Mouse (Mus musculus): ENCODE results near the gene Hnrnph2. TPM values are rescaled to one million over a fixed set of nuclear protein-coding genes. Genes with fewer than 3 reads are reported as not detected.
A peak's percentile ranks its signal among the peaks of the same experiment; 100 is the strongest.

Gene Hnrnph2
- polyA plus RNA-seq, 1 experiment, result 15.9 TPM

DNA sequence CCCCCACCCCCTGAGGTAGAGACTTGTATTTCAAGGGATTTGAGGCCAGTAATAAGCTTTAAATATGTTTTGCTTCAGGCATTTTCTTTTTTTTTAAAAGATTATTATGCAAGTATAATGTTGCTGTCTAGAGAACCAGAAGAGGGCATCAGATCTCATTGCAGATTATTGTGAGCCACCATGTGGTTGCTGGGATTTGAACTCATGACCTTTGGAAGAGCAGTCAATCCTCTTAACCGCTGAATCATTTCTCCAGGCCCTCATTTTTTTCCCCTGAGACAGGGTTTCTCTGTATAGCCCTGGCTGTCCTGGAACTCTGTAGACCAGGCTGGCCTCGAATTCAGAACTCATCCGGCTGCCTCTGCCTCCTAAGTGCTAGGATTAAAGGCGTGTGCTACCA is 12.7 kb upstream of the Hnrnph2 start:
- Histone ChIP-seq H3K27ac (ENCODE audit: control insufficient read depth, insufficient read depth, low read length) (no peak overlapping the region), H3K27me3 (ENCODE audit: control insufficient read depth, insufficient read depth, low read length) (no peaks in the 10 kb centered on the region), H3K36me3 (ENCODE audit: control insufficient read depth, insufficient read depth, low read length) (no peaks in the 10 kb centered on the region), H3K4me1 (replicated peaks; ENCODE audit: control insufficient read depth, insufficient read depth, low read length) (peaks cover 4% of the 10 kb centered on the region; the same call in 1 of the 2 replicates), H3K4me3 (ENCODE audit: control insufficient read depth, insufficient read depth, low read length) (no peak overlapping the region)
- TF ChIP-seq POLR2A (IDR thresholded peaks at IDR 0.05; ENCODE audit: control insufficient read depth, extremely low read depth, insufficient read depth, low read length, poor library complexity), result no peak
- TF ChIP-seq CTCF (IDR thresholded peaks at IDR 0.05; ENCODE audit: borderline replicate concordance, control insufficient read depth, extremely low read depth, insufficient read depth, low read length, poor library complexity), result no peak
- 97% methylated on average over 4 of the region's 4 CpGs for WGBS
- no peak for DNase-seq

- no peak overlapping the region for H3K4me3 ChIP-seq (ENCODE audit: control insufficient read depth, insufficient read depth, low read length)
- TF ChIP-seq POLR2A (IDR thresholded peaks at IDR 0.05; ENCODE audit: control insufficient read depth, extremely low read depth, insufficient read depth, low read length, poor library complexity), result no peak
- no peak for DNase-seq
- no peaks in the 10 kb centered on the region for H3K36me3 ChIP-seq (ENCODE audit: control insufficient read depth, insufficient read depth, low read length)
- H3K4me1 ChIP-seq (replicated peaks; ENCODE audit: control insufficient read depth, insufficient read depth, low read length), result peaks cover 4% of the 10 kb centered on the region; the same call in 1 of the 2 replicates
- WGBS, result 92% methylated on average over 3 of the region's 3 CpGs
- H3K27ac ChIP-seq (ENCODE audit: control insufficient read depth, insufficient read depth, low read length), result no peak overlapping the region
- H3K27me3 ChIP-seq (ENCODE audit: control insufficient read depth, insufficient read depth, low read length), result no peaks in the 10 kb centered on the region
These were observed 12.0 kb upstream of the Hnrnph2 start for GRCm38 (mm10) chrX:134588997-134589396.

DNA sequence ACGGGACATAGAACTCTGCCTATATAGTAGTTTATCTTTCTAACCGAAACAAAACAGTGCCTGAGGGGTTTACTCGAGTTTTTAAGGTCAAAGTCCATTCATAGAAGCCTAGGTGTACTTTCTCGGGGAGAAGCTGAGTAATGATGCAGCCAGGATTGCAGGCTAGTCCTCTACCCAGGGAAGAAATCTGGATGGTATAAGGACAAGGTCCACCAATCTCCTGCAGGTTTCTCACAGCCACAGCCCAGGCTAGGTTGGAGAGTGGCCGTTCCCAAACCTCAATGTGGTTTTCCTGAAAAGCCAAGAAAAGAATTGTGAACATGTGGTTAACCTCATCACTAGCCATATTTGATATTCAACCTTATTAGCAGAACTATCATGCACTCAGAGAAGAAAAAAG is 11.1 kb upstream of the Hnrnph2 start:
- no peak for DNase-seq
- 0 out of 2 replicates have a peak, but pooled peaks cover 4% of the 10 kb centered on the region for H3K4me1 ChIP-seq (replicated peaks; ENCODE audit: control insufficient read depth, insufficient read depth, low read length)
- TF ChIP-seq POLR2A (IDR thresholded peaks at IDR 0.05; ENCODE audit: control insufficient read depth, extremely low read depth, insufficient read depth, low read length, poor library complexity) (no peak), CTCF (IDR thresholded peaks at IDR 0.05; ENCODE audit: borderline replicate concordance, control insufficient read depth, extremely low read depth, insufficient read depth, low read length, poor library complexity) (no peak)
- no peak overlapping the region for H3K4me3 ChIP-seq (ENCODE audit: control insufficient read depth, insufficient read depth, low read length)
- WGBS, result 35% methylated on average over 5 of the region's 5 CpGs
- no peak overlapping the region for H3K27ac ChIP-seq (ENCODE audit: control insufficient read depth, insufficient read depth, low read length)
- no peaks in the 10 kb centered on the region for H3K36me3 ChIP-seq (ENCODE audit: control insufficient read depth, insufficient read depth, low read length)
- H3K27me3 ChIP-seq (ENCODE audit: control insufficient read depth, insufficient read depth, low read length), result no peaks in the 10 kb centered on the region

- Histone ChIP-seq H3K4me1 (replicated peaks; ENCODE audit: control insufficient read depth, insufficient read depth, low read length) (peaks cover 6% of the 10 kb centered on the region), H3K36me3 (ENCODE audit: control insufficient read depth, insufficient read depth, low read length) (no peaks in the 10 kb centered on the region), H3K4me3 (ENCODE audit: control insufficient read depth, insufficient read depth, low read length) (no peak overlapping the region), H3K27me3 (ENCODE audit: control insufficient read depth, insufficient read depth, low read length) (no peaks in the 10 kb centered on the region), H3K27ac (ENCODE audit: control insufficient read depth, insufficient read depth, low read length) (no peak overlapping the region)
- DNase-seq, result no peak
- TF ChIP-seq POLR2A (IDR thresholded peaks at IDR 0.05; ENCODE audit: control insufficient read depth, extremely low read depth, insufficient read depth, low read length, poor library complexity), result no peak
- TF ChIP-seq CTCF (IDR thresholded peaks at IDR 0.05; ENCODE audit: borderline replicate concordance, control insufficient read depth, extremely low read depth, insufficient read depth, low read length, poor library complexity), result no peak
- 8% methylated on average over 10 of the region's 10 CpGs for WGBS
These were observed 935 bp upstream of the Hnrnph2 start for GRCm38 (mm10) chrX:134599922-134600565.

DNA sequence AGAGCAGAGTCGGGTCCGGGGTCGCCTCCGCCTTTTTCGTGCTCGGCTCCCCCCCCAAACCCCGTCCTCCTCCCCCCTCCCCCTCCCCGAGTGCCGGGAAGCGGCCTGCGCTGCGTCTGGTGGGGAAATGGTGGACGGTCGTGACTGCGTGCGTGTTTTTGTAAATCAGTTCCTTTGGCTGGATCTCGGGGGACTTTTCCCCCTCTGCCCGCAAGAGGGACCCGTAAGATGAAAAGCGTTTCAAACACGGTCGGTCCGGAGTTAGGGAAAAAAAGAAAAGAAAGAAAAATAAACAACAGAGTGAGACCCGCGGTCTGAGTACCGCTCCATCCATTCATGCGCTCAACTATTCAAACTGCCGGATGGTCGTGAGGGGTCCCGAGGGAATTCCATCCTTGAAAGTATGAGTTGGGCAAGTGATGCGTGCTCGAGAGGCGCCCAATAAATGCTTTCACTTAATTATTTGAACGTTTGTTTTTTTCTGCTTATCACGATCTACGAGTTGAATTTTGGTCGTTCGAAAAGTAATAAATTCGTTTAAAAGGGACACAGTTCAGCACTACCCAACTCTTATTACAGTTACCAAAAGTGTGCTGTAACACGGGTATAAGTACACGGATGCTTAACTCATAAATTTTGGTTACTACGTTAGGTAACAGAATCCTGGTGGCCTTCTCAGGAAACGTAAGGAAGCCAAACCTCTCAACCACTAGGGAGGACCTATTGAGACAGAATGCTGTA is 571 bp downstream of the Hnrnph2 start:
- DNase-seq, result no peak
- TF ChIP-seq CTCF (IDR thresholded peaks at IDR 0.05; ENCODE audit: borderline replicate concordance, control insufficient read depth, extremely low read depth, insufficient read depth, low read length, poor library complexity) (no peak), POLR2A (IDR thresholded peaks at IDR 0.05; ENCODE audit: control insufficient read depth, extremely low read depth, insufficient read depth, low read length, poor library complexity) (no peak)
- under 1% methylated on average over 40 of the region's 43 CpGs for WGBS
- Histone ChIP-seq H3K27me3 (ENCODE audit: control insufficient read depth, insufficient read depth, low read length) (no peaks in the 10 kb centered on the region), H3K4me3 (ENCODE audit: control insufficient read depth, insufficient read depth, low read length) (peak overlapping the region; percentile 92), H3K36me3 (ENCODE audit: control insufficient read depth, insufficient read depth, low read length) (no peaks in the 10 kb centered on the region), H3K4me1 (replicated peaks; ENCODE audit: control insufficient read depth, insufficient read depth, low read length) (peaks cover 6% of the 10 kb centered on the region), H3K27ac (ENCODE audit: control insufficient read depth, insufficient read depth, low read length) (peak overlapping the region; percentile 97)

DNA sequence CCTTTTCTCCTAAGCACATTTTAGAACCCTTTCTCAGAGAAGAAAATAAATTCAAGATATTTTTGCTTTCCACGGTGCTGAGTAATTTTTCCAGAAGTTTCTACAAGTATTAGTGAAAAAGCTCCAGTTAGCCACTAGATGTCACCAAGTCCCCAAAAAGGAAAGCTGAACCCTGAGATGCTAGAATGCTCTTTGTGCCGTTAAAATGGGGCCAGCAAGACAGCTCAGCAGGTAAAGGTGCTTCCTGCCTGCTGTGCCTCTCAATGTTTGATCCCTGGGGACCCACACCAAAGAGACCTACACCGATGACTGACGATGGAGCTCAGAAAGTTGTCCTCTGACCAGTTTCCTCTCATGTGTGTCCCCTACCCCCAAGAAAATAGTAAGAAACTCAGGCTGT is 8.5 kb downstream of the Hnrnph2 start:
- Histone ChIP-seq H3K27ac (ENCODE audit: control insufficient read depth, insufficient read depth, low read length) (no peak overlapping the region), H3K4me1 (replicated peaks; ENCODE audit: control insufficient read depth, insufficient read depth, low read length) (peaks cover 6% of the 10 kb centered on the region), H3K27me3 (ENCODE audit: control insufficient read depth, insufficient read depth, low read length) (no peaks in the 10 kb centered on the region), H3K4me3 (ENCODE audit: control insufficient read depth, insufficient read depth, low read length) (no peak overlapping the region), H3K36me3 (ENCODE audit: control insufficient read depth, insufficient read depth, low read length) (0 out of 2 replicates have a peak, but pooled peaks cover 4% of the 10 kb centered on the region)
- peak; percentile 9 for DNase-seq
- 6% methylated on average over 4 of the region's 4 CpGs for WGBS
- no peak for TF ChIP-seq CTCF (IDR thresholded peaks at IDR 0.05; ENCODE audit: borderline replicate concordance, control insufficient read depth, extremely low read depth, insufficient read depth, low read length, poor library complexity)
- TF ChIP-seq POLR2A (IDR thresholded peaks at IDR 0.05; ENCODE audit: control insufficient read depth, extremely low read depth, insufficient read depth, low read length, poor library complexity), result no peak

All from thymus, adult 2 months (tissue).